In the genomic region with DNA sequence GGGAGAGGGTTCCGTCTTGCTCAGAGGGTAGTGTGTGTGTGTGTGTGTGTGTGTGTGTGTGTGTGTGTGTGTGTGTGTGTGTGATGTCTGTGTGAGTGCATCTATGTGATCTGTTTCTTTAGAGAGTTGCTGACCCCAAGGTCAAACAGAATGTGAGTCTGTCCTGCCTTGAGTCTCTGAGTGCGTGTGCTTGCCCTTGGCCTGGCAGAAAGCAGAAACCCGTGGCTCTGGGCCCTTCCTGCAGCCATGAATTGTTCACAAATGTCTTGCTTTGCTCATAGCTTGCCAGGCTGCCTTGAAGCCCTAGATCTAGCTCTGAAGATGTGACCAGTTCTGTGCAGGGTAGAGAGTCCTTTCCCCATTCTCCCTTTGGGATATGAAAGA, we compare ENCODE assay signal across 9 mouse cellular contexts.
A peak's percentile ranks its signal among the peaks of the same experiment; 100 is the strongest.
DNase-seq lines count a peak whose midpoint lies in the region; ATAC-seq lines count a peak whose summit lies in the region.
"Had no signal": no experiment of that assay in that cellular context is flagged by ENCODE, and none has a peak within 500 bp of the region (broad histone marks: within the 10 kb centered on the region; RNA-seq: fewer than 3 reads in every experiment).

No protein-coding gene starts in this region.

- WGBS in embryonic facial prominence, embryonic 13.5 days, result 9% methylated on average over 3 of the region's 3 CpGs
- 11% methylated on average over 3 of the region's 3 CpGs for WGBS in limb, embryonic 13.5 days

- H3K4me2 ChIP-seq in embryonic facial prominence, embryonic 13.5 days, result 0 out of 2 replicates have a peak overlapping the region, but pooled peaks have one; percentile 18
- H3K4me2 ChIP-seq in limb, embryonic 13.5 days (replicated peaks), result peak overlapping the region; percentile 48
- H3K4me2 ChIP-seq: liver, embryonic 12.5 days had no signal

- DNase-seq in adrenal gland, adult 2 months, result peak; percentile 38
- no peak for DNase-seq in adrenal gland, postnatal 4 days (ENCODE audit: low spot score in 2 of 2)
- DNase-seq in kidney, postnatal 25 days, result peak; percentile 13 to 55
- DNase-seq in kidney, postnatal 4 days, result no peak
- no peak for DNase-seq in thymus, postnatal 36 days
- no peak for DNase-seq in right cerebral cortex, postnatal 4 days

- peaks cover 56% of the 10 kb centered on the region for H3K4me1 ChIP-seq in embryonic facial prominence, embryonic 13.5 days
- H3K4me1 ChIP-seq in limb, embryonic 13.5 days, result peaks cover 51% of the 10 kb centered on the region

- no peaks in the 10 kb centered on the region for H3K9me3 ChIP-seq in embryonic facial prominence, embryonic 13.5 days
- H3K9me3 ChIP-seq in limb, embryonic 13.5 days, result no peaks in the 10 kb centered on the region
- H3K9me3 ChIP-seq: liver, embryonic 12.5 days had no signal

- no peaks in the 10 kb centered on the region for H3K36me3 ChIP-seq in embryonic facial prominence, embryonic 13.5 days
- H3K36me3 ChIP-seq in limb, embryonic 13.5 days, result no peaks in the 10 kb centered on the region
- H3K36me3 ChIP-seq: liver, embryonic 12.5 days had no signal

- H3K9ac ChIP-seq in embryonic facial prominence, embryonic 13.5 days, result no peak overlapping the region
- H3K9ac ChIP-seq in limb, embryonic 13.5 days, result no peak overlapping the region
- H3K9ac ChIP-seq: liver, embryonic 12.5 days had no signal

- no peak overlapping the region for H3K4me3 ChIP-seq in embryonic facial prominence, embryonic 13.5 days
- H3K4me3 ChIP-seq in limb, embryonic 13.5 days, result no peak overlapping the region
- H3K4me3 ChIP-seq: liver, embryonic 12.5 days had no signal

- peak overlapping the region; percentile 94 for H3K27ac ChIP-seq in embryonic facial prominence, embryonic 13.5 days
- peak overlapping the region; percentile 97 for H3K27ac ChIP-seq in limb, embryonic 13.5 days
- H3K27ac ChIP-seq: liver, embryonic 12.5 days had no signal

- no peak for ATAC-seq in embryonic facial prominence, embryonic 13.5 days (ENCODE audit: insufficient number of reproducible peaks, insufficient read depth, low FRiP score, low TSS enrichment, low read depth)
- ATAC-seq in limb, embryonic 13.5 days (ENCODE audit: low FRiP score, low read depth), result peak; percentile 2; the same call in 1 of the 2 replicates
- ATAC-seq: liver, embryonic 12.5 days had no signal

- H3K27me3 ChIP-seq in embryonic facial prominence, embryonic 13.5 days, result no peaks in the 10 kb centered on the region
- no peaks in the 10 kb centered on the region; the same call in 1 of the 2 replicates for H3K27me3 ChIP-seq in limb, embryonic 13.5 days

Comparison
In these comparisons a context has a peak if more than half of its experiments do, and no peak if none do; other contexts are left out.
1. DNase-seq: peak in adrenal gland, adult 2 months (single experiment) and kidney, postnatal 25 days (2 of 2); none in adrenal gland, postnatal 4 days (0 of 2), kidney, postnatal 4 days (0 of 2), thymus, postnatal 36 days (0 of 2) and right cerebral cortex, postnatal 4 days (single experiment).